Mouse (Mus musculus) mouse trophoblast stem cell (cell line): ENCODE measurements around the gene Ndufaf2.

Source experiments
- in situ Hi-C, 2 experiments: fragments of 300-500 bp; cut with MseI, MboI; formaldehyde crosslinking; loops; 2 replicates in 1 of 2; 3 replicates in 1 of 2; pipeline ENCODE4 v1.15.1; 2025

Ndufaf2 gene

GRCm38 (mm10) chr13:108144086-108144485 is 14.3 kb downstream of the Ndufaf2 start:
- in situ Hi-C loops = no loop called here

GRCm38 (mm10) chr13:108138403-108138977 is 19.9 kb downstream of the Ndufaf2 start:
- in situ Hi-C loops = no loop called here

- in situ Hi-C loops = no loop called here
These were observed 22.8 kb downstream of the Ndufaf2 start for GRCm38 (mm10) chr13:108135617-108136016.

- in situ Hi-C loops = no loop called here
These were observed 26.2 kb downstream of the Ndufaf2 start for GRCm38 (mm10) chr13:108132031-108132819.

GRCm38 (mm10) chr13:108130737-108131136 is 27.7 kb downstream of the Ndufaf2 start:
- in situ Hi-C loops = no loop called here

GRCm38 (mm10) chr13:108129070-108129469 is 29.4 kb downstream of the Ndufaf2 start:
- in situ Hi-C loops = no loop called here

- in situ Hi-C loops = no loop called here
These were observed 30.5 kb downstream of the Ndufaf2 start for GRCm38 (mm10) chr13:108127883-108128282.

- in situ Hi-C loops = no loop called here
These were observed 31.3 kb downstream of the Ndufaf2 start for GRCm38 (mm10) chr13:108127130-108127529.

GRCm38 (mm10) chr13:108126246-108126645 is 32.2 kb downstream of the Ndufaf2 start:
- in situ Hi-C loops = no loop called here

GRCm38 (mm10) chr13:108124096-108124495 is 34.3 kb downstream of the Ndufaf2 start:
- in situ Hi-C loops = no loop called here

- in situ Hi-C loops = no loop called here
These were observed 35.2 kb downstream of the Ndufaf2 start for GRCm38 (mm10) chr13:108123109-108123723.

GRCm38 (mm10) chr13:108119411-108120310 is 38.8 kb downstream of the Ndufaf2 start:
- in situ Hi-C loops = no loop called here

GRCm38 (mm10) chr13:108118188-108118587 is 40.2 kb downstream of the Ndufaf2 start:
- in situ Hi-C loops = no loop called here

GRCm38 (mm10) chr13:108117654-108118053 is 40.8 kb downstream of the Ndufaf2 start:
- in situ Hi-C loops = no loop called here

GRCm38 (mm10) chr13:108114257-108114656 is 44.2 kb downstream of the Ndufaf2 start:
- in situ Hi-C loops = no loop called here

GRCm38 (mm10) chr13:108113536-108113935 is 44.9 kb downstream of the Ndufaf2 start:
- in situ Hi-C loops = no loop called here

GRCm38 (mm10) chr13:108110929-108111328 is 47.5 kb downstream of the Ndufaf2 start:
- in situ Hi-C loops = no loop called here

GRCm38 (mm10) chr13:108100700-108101099 is 57.7 kb downstream of the Ndufaf2 start:
- in situ Hi-C loops = no loop called here

- in situ Hi-C loops = no loop called here
These were observed 62.0 kb downstream of the Ndufaf2 start for GRCm38 (mm10) chr13:108096446-108096845.

GRCm38 (mm10) chr13:108095617-108096016 is 62.8 kb downstream of the Ndufaf2 start:
- in situ Hi-C loops = no loop called here

- in situ Hi-C loops = no loop called here
These were observed 63.7 kb downstream of the Ndufaf2 start for GRCm38 (mm10) chr13:108094681-108095080.

- in situ Hi-C loops = no loop called here
These were observed 66.1 kb downstream of the Ndufaf2 start for GRCm38 (mm10) chr13:108092290-108092689.
